Mouse (Mus musculus): ENCODE measurements around the gene Ms4a6c.
"Not testable (repeated sequence)": the region's sequence is repeated elsewhere in the genome, so short reads cannot be mapped to it uniquely, and the experiment has no call there.

Ms4a6c gene

DNA sequence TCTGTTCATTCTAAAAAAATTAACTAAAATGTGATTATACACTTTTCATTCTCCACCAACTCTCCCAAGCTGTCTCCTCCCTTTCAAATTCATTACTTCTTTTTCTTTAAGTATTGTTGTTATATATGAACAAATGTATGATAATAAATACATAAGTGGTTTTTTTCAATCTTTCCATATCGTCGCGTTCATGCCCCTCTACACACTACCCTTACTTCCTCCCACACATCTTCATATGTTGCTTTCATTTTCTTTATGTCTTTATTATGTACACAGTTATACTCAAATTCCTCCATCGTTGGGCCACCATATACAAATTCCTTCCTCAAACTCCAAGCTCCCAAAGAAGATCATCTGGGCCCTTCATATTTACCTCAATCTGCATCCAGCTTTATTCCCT lies 32.2 kb downstream of the Ms4a6c start:
- no peak for DNase-seq (ENCODE audit: low spot score in 2 of 2)

DNA sequence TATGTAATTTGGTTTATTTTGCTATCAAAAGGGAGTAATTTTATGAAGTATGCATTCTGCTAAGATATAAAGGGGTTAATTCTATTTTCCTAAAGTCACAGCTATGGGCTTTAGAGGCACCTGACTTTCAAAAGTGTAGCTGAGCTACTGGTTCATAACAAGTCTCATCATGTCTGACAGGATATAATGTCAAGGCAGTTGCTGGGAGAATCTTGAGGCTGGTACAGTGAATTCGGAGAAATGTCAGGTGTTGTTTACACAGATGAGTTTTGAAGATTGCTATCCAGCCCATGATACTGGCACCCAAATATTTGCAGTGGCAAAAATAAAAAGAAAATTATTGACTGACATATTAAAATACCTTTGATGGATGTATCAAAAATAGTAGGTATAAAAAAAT lies 35.7 kb downstream of the Ms4a6c start:
- DNase-seq (ENCODE audit: low spot score in 2 of 2) = no peak

DNA sequence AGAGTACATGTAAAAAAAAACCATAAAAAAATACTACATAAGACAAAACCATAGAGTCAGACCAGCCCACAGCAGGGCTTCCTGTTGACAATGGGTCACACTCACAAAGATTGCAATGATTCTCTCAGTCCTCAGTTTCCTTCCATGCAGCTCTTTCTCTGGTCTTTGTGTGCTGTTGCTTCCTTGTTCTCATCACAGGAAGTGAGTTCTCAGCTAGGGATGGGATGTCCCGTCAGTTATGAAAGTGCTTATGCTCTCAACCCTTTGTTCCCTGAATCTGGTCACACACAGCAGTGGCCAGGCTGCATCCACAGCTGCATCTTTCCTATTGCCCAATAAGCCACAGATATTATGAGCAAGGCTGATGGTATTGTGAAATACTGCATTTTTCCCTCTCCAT lies 44.3 kb downstream of the Ms4a6c start:
- no peak for DNase-seq (ENCODE audit: low spot score in 2 of 2)

DNA sequence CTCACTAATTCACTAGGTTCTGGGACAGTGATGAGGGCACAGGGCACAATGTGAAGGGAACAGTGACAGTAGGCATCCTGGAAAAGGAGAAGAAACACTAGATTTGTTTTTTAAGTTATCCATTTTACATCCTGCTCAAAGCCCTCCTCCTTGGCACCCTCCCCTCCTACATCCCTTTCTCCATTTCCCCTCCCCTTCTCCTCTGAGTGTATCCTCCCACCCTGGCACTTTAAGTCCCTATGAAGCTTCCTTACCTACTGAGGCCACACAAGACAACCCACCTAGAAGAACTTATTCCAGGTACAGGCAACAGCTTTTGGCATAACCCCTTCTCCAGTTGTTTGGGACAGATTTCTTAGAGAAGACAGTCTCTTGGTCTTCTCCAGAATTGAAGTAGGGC lies 47.1 kb downstream of the Ms4a6c start, which contains the start of gene Ms4a6b:
TSS of gene Ms4a6b (plus strand) at position 267 of the 400 bp plus-strand sequence.
- no peak for DNase-seq (ENCODE audit: low spot score in 2 of 2)

DNA sequence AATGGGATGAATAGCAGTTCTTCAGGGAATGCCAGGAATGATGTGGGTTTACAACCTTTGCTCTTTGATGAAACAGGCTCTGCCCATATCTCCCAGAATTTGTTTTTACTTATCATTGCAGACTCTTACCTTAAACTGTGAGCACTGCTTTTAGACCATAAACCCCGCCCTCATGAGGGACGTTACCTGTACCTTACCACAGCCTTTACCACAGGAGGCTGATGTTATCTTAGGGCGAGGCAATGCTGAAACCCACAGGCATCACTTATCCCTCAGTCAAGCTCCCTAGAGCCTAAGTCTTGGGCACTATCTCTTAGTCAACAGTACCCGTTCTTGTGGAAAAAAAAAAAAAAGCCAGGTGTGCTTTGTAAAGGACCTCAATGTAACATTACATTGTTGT lies 47.7 kb downstream of the Ms4a6c start:
- DNase-seq (ENCODE audit: low spot score in 2 of 2) = no peak

DNA sequence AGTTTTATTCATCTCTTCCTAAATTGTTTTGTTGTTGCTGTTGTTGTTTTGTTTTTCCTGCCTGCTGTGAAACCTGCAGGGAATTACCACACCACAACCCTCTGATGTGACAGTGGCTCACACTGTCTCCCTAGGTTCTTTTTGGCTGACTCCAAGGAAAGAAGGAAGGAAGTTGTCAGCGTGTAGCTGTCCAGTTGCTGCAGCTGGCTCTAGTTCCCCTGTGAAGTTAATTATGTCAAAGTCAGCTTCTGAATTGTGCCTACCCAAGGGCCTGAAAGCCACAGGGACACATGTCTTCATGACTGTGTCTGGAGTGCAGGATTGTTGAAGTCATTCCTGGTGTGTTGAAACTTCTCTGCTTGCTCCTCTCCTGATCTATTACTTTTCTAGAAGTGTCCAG lies 48.2 kb downstream of the Ms4a6c start:
- DNase-seq (ENCODE audit: low spot score in 2 of 2) = not testable (repeated sequence)

DNA sequence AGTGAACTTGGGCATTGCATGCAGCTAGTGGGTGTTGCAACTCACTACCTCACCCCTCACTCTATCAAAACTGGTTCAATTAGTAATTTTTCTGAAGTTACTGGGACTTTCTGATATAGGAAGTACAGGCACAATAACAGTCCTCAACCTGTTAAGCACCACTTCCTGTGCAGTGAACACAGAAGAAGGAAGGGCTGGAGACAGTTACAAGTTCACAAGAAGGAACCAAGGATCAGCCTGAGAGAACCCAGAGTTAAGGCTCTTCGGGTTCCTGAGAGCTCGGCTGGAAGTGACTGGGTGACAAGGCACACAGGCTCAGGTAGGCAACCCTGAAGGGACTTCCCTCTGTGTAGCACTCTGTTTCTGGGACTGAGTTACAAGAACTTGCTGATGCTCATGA lies 49.2 kb downstream of the Ms4a6c start:
- DNase-seq (ENCODE audit: low spot score in 2 of 2) = not testable (repeated sequence)

DNA sequence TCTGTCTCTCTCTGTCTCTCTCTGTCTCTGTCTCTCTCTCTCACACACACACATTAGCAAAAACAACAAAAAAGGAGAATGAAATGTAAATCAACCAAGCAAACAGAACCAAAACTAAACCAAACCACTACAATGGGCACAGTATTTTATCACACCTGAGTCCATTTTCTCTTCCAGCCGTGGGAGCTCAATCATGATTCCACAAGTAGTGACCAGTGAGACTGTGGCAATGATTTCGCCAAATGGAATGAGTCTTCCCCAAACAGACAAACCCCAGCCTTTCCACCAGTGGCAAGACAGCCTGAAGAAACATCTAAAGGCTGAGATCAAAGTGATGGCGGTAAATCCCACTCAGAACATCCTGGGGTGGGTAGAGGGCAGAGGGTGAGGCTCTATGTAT lies 51.0 kb downstream of the Ms4a6c start:
- no peak for DNase-seq (ENCODE audit: low spot score in 2 of 2)
